Mouse (Mus musculus) lung, adult 10 weeks (tissue): ENCODE measurements around the gene Adam11. TPM values are rescaled to one million over a fixed set of nuclear protein-coding genes. Genes with fewer than 3 reads are reported as not detected.

ENCODE experiments used
- polyA plus RNA-seq: library from polyadenylated mRNA; stranded (reverse); fragments of 350-450 nt; fragmentation: Illumina TruSeq; extraction: RNeasy Lipid Tissue Mini Kit (QIAGEN cat#74804); gene quantifications from one replicate; pipeline ENCODE4 v1.2.3, GENCODE M21; 2014; ENCODE audit warnings: low read depth, low replicate concordance; ENCODE audit not compliant: insufficient read depth

Adam11 gene
- 0.74 TPM for polyA plus RNA-seq

DNA sequence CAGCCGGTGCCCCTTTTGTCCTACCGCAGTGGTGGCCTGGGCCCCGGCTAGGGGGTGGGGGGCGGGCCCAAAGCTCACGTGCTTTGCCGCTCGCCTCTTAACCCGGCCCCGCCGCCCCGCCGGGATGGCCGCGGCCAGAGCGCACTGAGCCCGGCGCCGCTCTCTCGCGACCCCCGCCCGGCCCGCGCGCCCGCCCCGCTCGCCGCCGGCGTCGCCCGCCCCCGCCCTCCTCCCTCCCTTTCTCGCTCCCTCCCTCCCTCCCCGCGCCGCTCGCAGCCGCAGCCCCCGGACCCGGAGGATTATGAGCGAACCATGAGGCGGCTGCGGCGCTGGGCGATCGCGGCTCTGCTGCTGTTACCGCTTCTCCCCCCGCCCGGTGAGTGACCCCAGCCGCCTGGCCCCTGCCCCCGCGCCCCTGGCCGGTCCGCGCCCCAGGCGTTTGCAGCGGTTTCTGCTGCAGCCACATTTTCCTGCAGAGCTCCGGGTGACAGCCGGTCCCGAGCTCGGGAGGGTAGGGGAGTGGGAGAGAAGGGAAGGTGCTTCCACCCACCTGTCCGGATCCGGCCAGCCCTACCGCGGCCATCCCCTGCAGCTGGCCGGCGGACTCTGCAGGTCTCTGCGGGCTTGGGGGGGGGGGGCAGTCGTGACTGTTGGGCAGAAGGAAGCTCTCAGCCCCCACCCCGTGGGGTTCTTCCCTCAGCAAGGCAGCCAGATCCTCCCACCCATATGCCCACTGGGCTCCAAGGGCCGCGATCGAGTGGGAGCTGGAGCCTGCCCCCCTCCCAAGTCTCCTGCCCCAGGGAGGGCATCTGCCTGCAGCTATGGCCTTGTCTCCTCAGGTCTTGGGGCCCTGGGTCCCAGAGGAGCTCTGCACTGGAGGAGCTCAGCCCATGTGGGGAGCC lies at the start of gene Adam11:
Gene Adam11 (plus strand): TSS at position 131 of the 902 bp plus-strand sequence.

DNA sequence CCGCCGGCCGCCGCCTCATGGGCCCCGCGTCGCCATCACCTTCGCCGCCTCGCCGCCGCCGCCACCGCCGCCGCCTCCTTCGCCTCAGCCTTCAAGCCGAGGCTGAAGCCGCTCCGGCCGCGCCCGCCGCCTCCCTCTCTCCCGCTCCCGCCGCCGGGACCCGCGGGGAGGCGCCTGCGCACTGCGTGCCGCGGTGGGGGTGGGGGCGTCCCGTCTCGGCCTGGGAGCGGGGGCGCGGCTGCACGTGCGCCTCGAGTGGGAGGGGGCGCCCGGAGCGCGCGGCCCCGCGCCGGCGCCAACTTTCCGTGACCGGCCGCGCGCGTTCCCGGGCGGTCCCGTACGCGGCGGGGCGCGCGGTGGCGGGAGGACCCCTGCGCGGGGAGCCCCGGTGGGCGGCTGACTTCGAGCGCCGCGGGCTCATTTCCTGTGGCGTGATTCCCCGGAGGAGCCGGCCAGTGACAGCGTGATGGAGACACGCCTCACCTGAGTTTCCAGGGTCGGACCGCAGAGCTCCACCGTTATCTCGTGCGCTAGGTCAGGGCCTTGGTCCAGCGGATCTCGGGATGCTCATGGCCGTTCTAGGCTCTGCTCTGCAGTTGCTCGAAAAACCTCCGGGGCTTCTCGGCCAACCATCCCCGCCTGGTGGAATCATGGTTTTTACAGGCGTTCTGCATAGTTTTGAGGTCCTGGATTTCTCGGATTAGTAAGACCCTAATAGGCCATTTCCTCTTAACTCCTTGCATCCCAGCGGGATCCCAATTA lies 58.0 kb downstream of the Adam11 start, which contains the start of gene Gjc1:
Gene Gjc1 (minus strand): TSS at position 680 of the 762 bp plus-strand sequence.

Other genes starting within 250 kb of the Adam11 start
- gene Gpatch8, start 205.0 kb upstream of the Adam11 start, polyA plus RNA-seq: 5.2 TPM
- gene Gm11627, start 182.0 kb upstream of the Adam11 start, polyA plus RNA-seq: 9.5 TPM
- gene Fzd2, start 157.0 kb upstream of the Adam11 start, polyA plus RNA-seq: 8.9 TPM
- gene Meioc, start 97.7 kb upstream of the Adam11 start, polyA plus RNA-seq: not detected
- 14.4 TPM for gene Ccdc43, start 63.7 kb upstream of the Adam11 start, polyA plus RNA-seq
- gene Gjc1, start 58.3 kb downstream of the Adam11 start, polyA plus RNA-seq: 14.6 TPM
- gene Higd1b, start 74.4 kb downstream of the Adam11 start, polyA plus RNA-seq: 81.5 TPM
- gene Eftud2, start 119.5 kb downstream of the Adam11 start, polyA plus RNA-seq: 33.4 TPM
- gene Ccdc103, start 119.8 kb downstream of the Adam11 start, polyA plus RNA-seq: 2.9 TPM
- gene Fam187a, start 123.7 kb downstream of the Adam11 start, polyA plus RNA-seq: not detected
- 0.09 TPM for gene Gfap, start 139.5 kb downstream of the Adam11 start, polyA plus RNA-seq
- gene Kif18b, start 163.7 kb downstream of the Adam11 start, polyA plus RNA-seq: not detected
- 0.15 TPM for gene C1ql1, start 185.2 kb downstream of the Adam11 start, polyA plus RNA-seq